Comparison of ENCODE assay signal across 29 mouse cellular contexts in genomic region chr1:24122582-24122981, GRCm38 (mm10). TPM values are rescaled to one million over a fixed set of nuclear protein-coding genes. Genes with fewer than 3 reads are reported as not detected.
DNase-seq lines count a peak whose midpoint lies in the region; ATAC-seq lines count a peak whose summit lies in the region.
"Had no signal": no experiment of that assay in that cellular context is flagged by ENCODE, and none has a peak within 500 bp of the region (broad histone marks: within the 10 kb centered on the region; RNA-seq: fewer than 3 reads in every experiment).

No protein-coding gene starts in this region.

- no peak overlapping the region for H3K9ac ChIP-seq in forebrain, embryonic 16.5 days (replicated peaks; ENCODE audit: low read depth, low read length)
- H3K9ac ChIP-seq in forebrain, embryonic 14.5 days (ENCODE audit: low read length), result no peak overlapping the region
- H3K9ac ChIP-seq: limb, embryonic 13.5 days; lung, embryonic 15.5 days; midbrain, embryonic 15.5 days; neural tube, embryonic 15.5 days had no signal

- H3K4me3 ChIP-seq in forebrain, embryonic 16.5 days (replicated peaks; ENCODE audit: low read length), result no peak overlapping the region
- no peak overlapping the region for H3K4me3 ChIP-seq in forebrain, embryonic 14.5 days (ENCODE audit: low read depth, low read length)
- H3K4me3 ChIP-seq: hindbrain, embryonic 10.5 days; limb, embryonic 13.5 days; lung, embryonic 15.5 days; midbrain, embryonic 10.5 days; midbrain, embryonic 15.5 days; neural tube, embryonic 15.5 days had no signal

- no peaks in the 10 kb centered on the region for H3K36me3 ChIP-seq in forebrain, embryonic 16.5 days (ENCODE audit: control insufficient read depth, insufficient read depth)
- H3K36me3 ChIP-seq in forebrain, embryonic 14.5 days (ENCODE audit: control insufficient read depth, insufficient read depth, low read length), result no peaks in the 10 kb centered on the region
- H3K36me3 ChIP-seq: G1E; hindbrain, embryonic 10.5 days; limb, embryonic 13.5 days; lung, embryonic 15.5 days; midbrain, embryonic 10.5 days; midbrain, embryonic 15.5 days; neural tube, embryonic 15.5 days had no signal

- ATAC-seq in forebrain, embryonic 16.5 days, result peak; percentile 78
- no peak for ATAC-seq in forebrain, embryonic 14.5 days
- ATAC-seq: hindbrain, embryonic 16.5 days; midbrain, embryonic 15.5 days had no signal

- 65% methylated on average over 1 of the region's 1 CpGs for WGBS in forebrain, embryonic 16.5 days
- 92% methylated on average over 1 of the region's 1 CpGs for WGBS in forebrain, embryonic 14.5 days

- H3K9me3 ChIP-seq in forebrain, embryonic 16.5 days (ENCODE audit: control insufficient read depth, low read length), result no peaks in the 10 kb centered on the region
- no peaks in the 10 kb centered on the region for H3K9me3 ChIP-seq in forebrain, embryonic 14.5 days (replicated peaks; ENCODE audit: control insufficient read depth, low read length)
- H3K9me3 ChIP-seq: G1E; hindbrain, embryonic 10.5 days; limb, embryonic 13.5 days; lung, embryonic 15.5 days; midbrain, embryonic 10.5 days; midbrain, embryonic 15.5 days; neural tube, embryonic 15.5 days had no signal

- no peak for DNase-seq in forebrain, embryonic 14.5 days (ENCODE audit: low spot score)
- DNase-seq in layer of hippocampus, adult 8-10 months (ENCODE audit: low spot score in 2 of 2), result peak; percentile 8 to 23
- no peak for DNase-seq in layer of hippocampus, postnatal 25 days (ENCODE audit: extremely low spot score in 1 of 2, low spot score in 1 of 2)
- peak; percentile 32 for DNase-seq in right cerebral cortex, adult 18-20 months
- no peak for DNase-seq in right cerebral cortex, postnatal 25 days
- no peak for DNase-seq in kidney, adult 11 months
- DNase-seq: adrenal gland, adult 8-10 months; cerebellum, adult 11 months; cerebellum, adult 9-10 months; cerebellum, postnatal 36 days; gastrocnemius, postnatal 10 days; heart, postnatal 14 days; kidney, adult 2 months; kidney, postnatal 4 days; retina, postnatal 1 day; spleen, adult 18-20 months; thymus, adult 18-20 months; thymus, postnatal 25 days had no signal

- no peak overlapping the region for H3K27ac ChIP-seq in forebrain, embryonic 16.5 days (ENCODE audit: low read length)
- H3K27ac ChIP-seq in forebrain, embryonic 14.5 days (ENCODE audit: low read depth, low read length), result no peak overlapping the region
- H3K27ac ChIP-seq: hindbrain, embryonic 10.5 days; limb, embryonic 13.5 days; lung, embryonic 15.5 days; midbrain, embryonic 10.5 days; midbrain, embryonic 15.5 days; neural tube, embryonic 15.5 days had no signal

- H3K4me2 ChIP-seq in forebrain, embryonic 16.5 days (ENCODE audit: low read length), result no peak overlapping the region
- no peak overlapping the region for H3K4me2 ChIP-seq in forebrain, embryonic 14.5 days (ENCODE audit: low read length)
- H3K4me2 ChIP-seq: limb, embryonic 13.5 days; liver, embryonic 11.5 days; lung, embryonic 15.5 days; midbrain, embryonic 15.5 days; neural tube, embryonic 15.5 days had no signal

- H3K27me3 ChIP-seq in forebrain, embryonic 16.5 days (replicated peaks; ENCODE audit: control insufficient read depth, insufficient read depth, low read length), result no peaks in the 10 kb centered on the region
- no peaks in the 10 kb centered on the region for H3K27me3 ChIP-seq in forebrain, embryonic 14.5 days (replicated peaks; ENCODE audit: control insufficient read depth, insufficient read depth, low read length)
- H3K27me3 ChIP-seq: limb, embryonic 13.5 days; lung, embryonic 15.5 days; midbrain, embryonic 15.5 days; neural tube, embryonic 15.5 days had no signal

- no peaks in the 10 kb centered on the region for H3K4me1 ChIP-seq in forebrain, embryonic 16.5 days (replicated peaks; ENCODE audit: control insufficient read depth, insufficient read depth, low read length)
- no peaks in the 10 kb centered on the region for H3K4me1 ChIP-seq in forebrain, embryonic 14.5 days (ENCODE audit: control insufficient read depth, insufficient read depth, low read length)
- H3K4me1 ChIP-seq: hindbrain, embryonic 10.5 days; limb, embryonic 13.5 days; lung, embryonic 15.5 days; midbrain, embryonic 10.5 days; midbrain, embryonic 15.5 days; neural tube, embryonic 15.5 days had no signal

RNA-seq across cellular contexts. Expression of gene Fam135a, which starts 22.4 kb away (rescaled TPM):
- 34.3 TPM in 2 replicates for polyA plus RNA-seq in forebrain, embryonic 16.5 days (2015; fragmentation: Nextera tagmentation; extraction: Ambion mirVana)
- 28.6 and 30.5 TPM in 2 replicates for polyA plus RNA-seq in forebrain, embryonic 14.5 days (2014; fragmentation: Nextera tagmentation; extraction: Ambion mirVana)
- total RNA-seq in layer of hippocampus, adult 8-10 months (2022), result 10 to 100 TPM; 27.1 to 31.8 (median 29.4) TPM
- 10 to 100 TPM; 22.2 to 31.3 TPM for total RNA-seq in layer of hippocampus, postnatal 25 days (2021)
- polyA plus RNA-seq: G1E had no signal

RNA-seq across cellular contexts. Expression of gene Col9a1, which starts 54.8 kb away (rescaled TPM):
- polyA plus RNA-seq in forebrain, embryonic 16.5 days (2015; fragmentation: Nextera tagmentation; extraction: Ambion mirVana), result 1.0 and 3.8 TPM in 2 replicates
- polyA plus RNA-seq in forebrain, embryonic 14.5 days (2014; fragmentation: Nextera tagmentation; extraction: Ambion mirVana), result 0.57 and 0.73 TPM in 2 replicates
- under 1 TPM; 0.27 to 0.98 (median 0.51) TPM for total RNA-seq in layer of hippocampus, adult 8-10 months (2022)
- total RNA-seq in layer of hippocampus, postnatal 25 days (2021), result under 1 TPM; 0.66 TPM
- total RNA-seq: adrenal gland, adult 8-10 months; megakaryocyte progenitor cell, adult 5-6 weeks had no signal
- polyA plus RNA-seq: G1E; kidney, adult 2 months had no signal

Comparison
In these comparisons a context has a peak if more than half of its experiments do, and no peak if none do; other contexts are left out.
1. DNase-seq: peak in layer of hippocampus, adult 8-10 months (2 of 2) and right cerebral cortex, adult 18-20 months (single experiment); none in forebrain, embryonic 14.5 days (single experiment), layer of hippocampus, postnatal 25 days (0 of 2), right cerebral cortex, postnatal 25 days (single experiment) and kidney, adult 11 months (single experiment).